Mouse (Mus musculus) neural tube, embryonic 11.5 days (tissue): ENCODE data around the gene Trim63. TPM values are rescaled to one million over a fixed set of nuclear protein-coding genes. Genes with fewer than 3 reads are reported as not detected.

Experiments
- ATAC-seq: fragments of 200-750 bp; cut with Nextera tagmentation; 2 replicates; pipeline ENCODE4 v1.8.0; 2017; ENCODE audit warnings: moderate number of reproducible peaks, mild to moderate bottlenecking, moderate TSS enrichment, moderate library complexity; ENCODE audit not compliant: insufficient read depth, low FRiP score, low TSS enrichment
- DNase-seq: peaks from one replicate; pipeline ENCODE4 v3.0.0-alpha.2; 2015; ENCODE audit warnings: low spot score
- H3K27ac ChIP-seq: fragments of 300-500 bp; sonication (generic); 2 replicates; pipeline ENCODE4 v1.5.1; 2014; ENCODE audit warnings: low read depth, mild to moderate bottlenecking, low read length
- H3K27me3 ChIP-seq: fragments of 300-500 bp; sonication (generic); 2 replicates; pipeline ENCODE4 v1.6.1; 2014; ENCODE audit warnings: mild to moderate bottlenecking, low read length, mixed read lengths; ENCODE audit not compliant: control insufficient read depth, insufficient read depth
- H3K36me3 ChIP-seq: fragments of 300-500 bp; sonication (generic); 2 replicates; pipeline ENCODE4 v1.6.1; 2014; ENCODE audit warnings: mild to moderate bottlenecking, low read length, moderate library complexity, mixed read lengths; ENCODE audit not compliant: control insufficient read depth, insufficient read depth
- H3K4me1 ChIP-seq: fragments of 300-500 bp; sonication (generic); 2 replicates; pipeline ENCODE4 v1.6.1; 2014; ENCODE audit warnings: low read length, mixed read lengths; ENCODE audit not compliant: control insufficient read depth, insufficient read depth
- H3K4me2 ChIP-seq: fragments of 300-500 bp; sonication (generic); 2 replicates; pipeline ENCODE4 v1.6.1; 2014; ENCODE audit warnings: low read depth, mild to moderate bottlenecking, moderate library complexity
- H3K4me3 ChIP-seq: fragments of 300-500 bp; sonication (generic); 2 replicates; pipeline ENCODE4 v1.5.1; 2014; ENCODE audit warnings: low read depth, low read length
- H3K9ac ChIP-seq: fragments of 300-500 bp; sonication (generic); 2 replicates; pipeline ENCODE4 v1.6.1; 2014; ENCODE audit warnings: mild to moderate bottlenecking, low read length
- H3K9me3 ChIP-seq: fragments of 300-500 bp; sonication (generic); 2 replicates; pipeline ENCODE4 v1.6.1; 2016; ENCODE audit warnings: low read length; ENCODE audit not compliant: control insufficient read depth
- WGBS: fragments of 180-500 bp; shearing (Covaris S2); extraction: QIAGEN DNeasy Blood & Tissue Kit; methylation state at CpG from one replicate; pipeline ENCODE4 v1.1.7; 2014; 5-methylcytosine and 5-hydroxymethylcytosine counted together
- polyA plus RNA-seq: library from polyadenylated mRNA; unstranded; fragments of >200 nt; fragmentation: Nextera tagmentation; extraction: Ambion mirVana; gene quantifications from 2 replicates; pipeline ENCODE4 v1.2.1, GENCODE M21; 2014

Trim63 gene
- polyA plus RNA-seq, 1 experiment from 2014 or later, result 1.6 TPM

DNA sequence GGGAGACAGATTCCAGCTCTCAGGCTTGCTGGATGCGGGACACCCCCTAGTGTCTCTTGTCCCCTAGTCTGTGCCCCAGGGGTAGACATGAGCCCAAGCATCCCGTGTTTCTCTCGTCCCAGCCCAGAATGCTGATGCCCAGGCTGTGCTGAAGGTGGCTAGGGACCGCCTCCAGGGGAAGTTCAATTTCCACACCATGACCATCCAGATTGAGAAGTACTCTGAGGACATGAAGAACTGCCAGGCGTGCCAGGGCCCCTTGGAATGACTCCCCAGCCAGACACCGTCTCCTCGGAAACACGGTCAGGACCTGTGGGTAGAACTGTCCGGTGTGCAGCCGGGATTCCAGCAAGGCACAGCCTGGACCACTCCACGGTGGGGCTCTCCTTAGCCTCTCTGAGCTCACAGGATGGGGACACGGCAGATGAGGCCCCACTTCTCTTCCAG is 37.4 kb downstream of the Trim63 start:
- Histone ChIP-seq H3K27ac (no peak overlapping the region), H3K4me2 (no peak overlapping the region), H3K36me3 (no peaks in the 10 kb centered on the region), H3K9me3 (no peaks in the 10 kb centered on the region), H3K4me1 (peaks cover 5% of the 10 kb centered on the region; the same call in 1 of the 2 replicates), H3K9ac (no peak overlapping the region), H3K4me3 (no peak overlapping the region), H3K27me3 (no peaks in the 10 kb centered on the region)
- ATAC-seq (no peak), DNase-seq (no peak)
- 63% methylated on average over 12 of the region's 12 CpGs for WGBS

DNA sequence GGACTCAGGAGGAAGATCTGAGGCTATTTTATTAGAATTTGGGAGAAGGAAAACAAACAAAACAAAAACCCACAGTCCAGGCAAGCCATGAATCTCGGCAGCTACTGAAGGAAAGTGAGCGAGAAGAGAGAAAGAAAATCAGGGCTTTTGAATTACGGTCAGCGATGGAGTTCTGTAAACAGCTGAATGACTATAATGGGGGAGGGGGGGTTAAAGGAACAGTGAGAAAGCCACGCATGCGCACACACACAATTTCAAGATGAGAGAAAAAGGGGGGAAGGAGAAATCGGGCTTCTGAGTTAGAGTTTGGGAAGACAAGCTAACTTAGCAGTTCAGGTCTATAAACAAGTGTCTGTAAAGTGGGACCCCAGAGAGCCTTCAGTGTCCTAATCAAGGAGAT is 38.0 kb downstream of the Trim63 start:
- H3K27me3 ChIP-seq, result no peaks in the 10 kb centered on the region
- no peak for ATAC-seq
- no peaks in the 10 kb centered on the region for H3K9me3 ChIP-seq
- no peak overlapping the region for H3K4me2 ChIP-seq
- no peak overlapping the region for H3K4me3 ChIP-seq
- no peak for DNase-seq
- peaks cover 5% of the 10 kb centered on the region; the same call in 1 of the 2 replicates for H3K4me1 ChIP-seq
- H3K9ac ChIP-seq, result no peak overlapping the region
- WGBS, result 76% methylated on average over 7 of the region's 7 CpGs
- no peak overlapping the region for H3K27ac ChIP-seq
- no peaks in the 10 kb centered on the region for H3K36me3 ChIP-seq

DNA sequence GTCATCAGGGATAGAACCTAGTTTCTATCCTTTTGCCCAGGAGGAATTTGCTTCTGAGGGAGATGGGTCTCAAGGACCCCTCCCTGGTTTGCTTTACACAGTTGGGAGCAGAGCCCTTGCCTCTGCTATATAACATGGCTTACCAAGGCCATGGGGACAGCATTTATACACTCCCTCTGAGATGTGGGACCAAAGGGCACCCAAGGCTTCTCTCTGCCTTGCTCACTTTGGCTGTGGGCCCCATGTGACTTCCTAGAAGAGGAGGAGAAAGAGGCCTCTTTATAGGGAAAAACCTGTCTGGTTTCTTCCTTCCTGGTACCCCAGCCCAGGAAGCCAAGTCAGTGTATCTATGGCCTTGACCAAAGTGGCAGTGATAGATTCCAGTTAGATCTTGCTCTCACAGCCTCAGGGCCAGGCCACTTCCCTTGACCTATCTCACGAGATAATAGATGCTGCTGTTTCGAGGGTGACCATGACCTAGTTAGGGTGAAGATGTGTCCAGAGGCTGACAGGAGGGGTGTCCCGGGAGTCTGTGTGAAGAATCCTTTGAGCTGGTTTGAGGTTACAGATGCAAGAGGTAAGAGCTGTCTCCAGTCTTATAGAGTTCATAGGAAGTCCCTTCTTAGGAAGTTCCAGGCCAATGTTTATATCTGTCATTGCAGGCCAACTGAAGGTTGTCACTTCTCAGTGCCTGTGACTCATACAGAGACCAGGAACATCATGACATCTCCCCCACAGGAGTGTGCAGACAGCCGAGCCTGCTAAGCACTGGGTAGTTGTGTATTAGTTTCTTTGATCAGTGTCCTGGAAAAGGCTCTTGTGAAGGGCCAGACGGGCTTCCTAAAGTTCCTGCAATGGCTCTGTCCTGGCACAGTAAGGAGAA is 38.8 kb downstream of the Trim63 start:
- WGBS, result 74% methylated on average over 5 of the region's 5 CpGs
- Histone ChIP-seq H3K27ac (no peak overlapping the region), H3K9ac (no peak overlapping the region), H3K36me3 (no peaks in the 10 kb centered on the region), H3K4me1 (peaks cover 5% of the 10 kb centered on the region; the same call in 1 of the 2 replicates), H3K4me3 (no peak overlapping the region), H3K27me3 (no peaks in the 10 kb centered on the region), H3K9me3 (no peaks in the 10 kb centered on the region), H3K4me2 (no peak overlapping the region)
- DNase-seq (no peak), ATAC-seq (no peak)

DNA sequence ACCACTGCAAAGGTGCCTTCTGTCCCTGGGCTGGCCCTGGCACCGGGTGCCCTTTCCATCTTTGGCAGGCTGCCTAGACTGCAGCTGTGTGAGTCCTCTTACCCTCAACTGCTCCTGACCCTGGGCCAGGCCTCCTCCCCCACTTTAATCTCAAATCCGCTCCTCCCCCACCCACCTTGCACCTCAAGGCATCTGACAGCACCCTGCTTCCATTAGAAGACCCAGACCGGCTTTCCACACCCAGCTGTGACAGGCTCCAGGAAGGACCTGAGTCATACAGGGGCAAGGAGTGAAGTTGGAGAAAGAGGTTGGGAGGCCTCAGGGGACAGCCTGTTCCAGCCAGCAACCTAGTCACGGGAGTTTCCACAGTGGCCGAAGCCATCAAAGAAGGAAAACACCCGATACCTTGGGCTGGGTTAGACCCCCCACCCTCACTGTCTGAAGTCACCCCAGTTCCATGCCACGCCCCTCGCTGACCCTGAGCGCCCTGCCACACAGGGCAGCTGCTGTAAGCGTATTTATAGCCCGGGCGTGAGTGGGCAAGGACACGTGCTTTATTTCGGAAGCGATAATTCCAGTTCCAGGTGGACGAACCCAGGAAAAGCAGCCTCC is 41.0 kb downstream of the Trim63 start:
- peaks cover 5% of the 10 kb centered on the region; the same call in 1 of the 2 replicates for H3K4me1 ChIP-seq
- H3K9ac ChIP-seq, result no peak overlapping the region
- 57% methylated on average over 15 of the region's 16 CpGs for WGBS
- no peak overlapping the region for H3K4me2 ChIP-seq
- H3K27me3 ChIP-seq, result no peaks in the 10 kb centered on the region
- DNase-seq (no peak), ATAC-seq (no peak)
- H3K36me3 ChIP-seq, result no peaks in the 10 kb centered on the region
- H3K4me3 ChIP-seq, result no peak overlapping the region
- H3K9me3 ChIP-seq, result no peaks in the 10 kb centered on the region
- H3K27ac ChIP-seq, result no peak overlapping the region

DNA sequence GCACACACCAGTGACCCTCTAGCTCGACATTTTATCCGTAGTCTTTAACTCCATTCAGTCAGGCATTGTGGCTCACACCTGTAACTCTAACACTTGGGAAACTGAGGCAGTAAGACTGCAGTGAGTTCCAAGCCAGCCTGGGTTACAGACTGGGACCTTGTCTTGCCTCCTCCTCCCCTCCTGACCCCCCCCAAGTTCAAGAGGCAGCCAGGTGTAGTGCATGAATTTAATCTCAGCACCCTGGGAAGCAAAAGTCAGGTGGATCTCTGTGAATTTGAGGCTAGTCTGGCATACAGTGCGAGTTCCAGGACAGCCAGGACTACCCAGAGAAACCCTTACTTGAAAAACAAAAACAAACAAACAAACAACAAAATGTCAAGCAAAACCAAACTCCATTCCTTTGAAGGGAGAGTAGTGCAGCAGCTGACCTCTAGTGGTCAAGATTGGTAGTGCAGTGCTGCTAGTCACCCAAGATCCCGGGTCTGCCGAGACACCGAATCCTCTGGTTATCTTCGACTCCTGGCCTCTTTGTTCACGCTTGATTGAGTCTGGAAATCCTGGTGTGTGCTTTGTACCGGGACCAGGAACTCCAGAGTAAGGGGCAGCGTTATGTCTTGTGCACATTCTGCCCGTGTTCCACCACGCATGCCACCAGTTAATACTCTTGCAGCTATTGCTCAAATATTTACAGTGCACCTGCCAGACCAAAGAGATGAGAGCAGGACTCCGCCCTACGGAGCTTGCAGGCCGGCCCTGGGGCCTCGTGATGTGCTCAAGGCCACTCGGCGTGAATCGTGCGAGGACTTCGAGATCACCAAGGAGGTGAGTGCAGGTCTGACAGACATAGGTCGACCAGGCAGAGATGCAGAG is 41.9 kb downstream of the Trim63 start:
- H3K9me3 ChIP-seq, result no peaks in the 10 kb centered on the region
- H3K9ac ChIP-seq, result 0 out of 2 replicates have a peak overlapping the region, but pooled peaks have one; percentile 9
- no peaks in the 10 kb centered on the region for H3K36me3 ChIP-seq
- ATAC-seq (no peak), DNase-seq (peak; percentile 69)
- no peak overlapping the region for H3K27ac ChIP-seq
- H3K4me3 ChIP-seq, result no peak overlapping the region
- H3K27me3 ChIP-seq, result no peaks in the 10 kb centered on the region
- H3K4me1 ChIP-seq, result 0 out of 2 replicates have a peak, but pooled peaks cover under 1% of the 10 kb centered on the region
- WGBS, result 22% methylated on average over 22 of the region's 22 CpGs
- H3K4me2 ChIP-seq, result peak overlapping the region; percentile 9; the same call in 1 of the 2 replicates

DNA sequence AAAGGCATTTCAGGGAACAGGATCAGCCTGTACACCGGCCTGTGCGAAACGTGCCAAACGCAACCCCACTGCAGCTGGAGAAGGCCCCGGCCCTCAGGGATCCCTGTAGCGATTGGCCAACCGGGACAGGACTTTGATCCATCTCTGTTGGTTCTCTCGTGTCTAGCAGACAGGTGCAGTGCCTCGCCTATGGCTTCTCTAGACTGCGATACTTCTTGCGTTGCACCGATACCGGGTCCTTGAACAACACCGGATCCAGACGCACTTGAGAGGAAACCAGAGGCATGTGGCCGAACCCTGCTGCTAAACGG is 42.5 kb downstream of the Trim63 start:
- no peak for ATAC-seq
- Histone ChIP-seq H3K27ac (no peak overlapping the region), H3K4me3 (no peak overlapping the region), H3K36me3 (no peaks in the 10 kb centered on the region), H3K4me2 (no peak overlapping the region), H3K4me1 (no peaks in the 10 kb centered on the region), H3K27me3 (no peaks in the 10 kb centered on the region), H3K9me3 (no peaks in the 10 kb centered on the region), H3K9ac (no peak overlapping the region)
- no peak for DNase-seq
- 48% methylated on average over 17 of the region's 17 CpGs for WGBS

DNA sequence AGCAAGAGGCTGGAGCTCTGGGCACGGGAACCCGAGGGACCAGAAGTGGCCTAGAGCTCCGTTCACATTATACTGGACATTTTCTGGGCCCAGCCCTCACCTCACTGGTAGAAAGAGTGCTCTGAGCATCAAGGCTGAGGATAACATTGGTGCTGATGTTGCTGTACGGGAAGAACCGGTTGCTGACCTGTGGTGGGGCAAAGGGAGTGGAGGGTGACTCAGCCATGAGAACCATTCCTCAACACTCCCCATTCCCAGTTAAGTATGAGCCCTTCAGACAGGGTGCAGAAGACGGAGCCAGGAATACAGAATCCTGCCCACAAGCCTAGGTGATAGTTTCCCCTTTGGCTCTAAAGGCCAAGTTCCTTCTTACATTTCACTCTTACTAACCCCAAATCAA is 44.7 kb downstream of the Trim63 start:
- no peaks in the 10 kb centered on the region for H3K27me3 ChIP-seq
- 85% methylated on average over 6 of the region's 6 CpGs for WGBS
- DNase-seq (no peak), ATAC-seq (no peak)
- no peaks in the 10 kb centered on the region for H3K9me3 ChIP-seq
- no peaks in the 10 kb centered on the region for H3K36me3 ChIP-seq
- H3K4me2 ChIP-seq, result no peak overlapping the region
- no peaks in the 10 kb centered on the region for H3K4me1 ChIP-seq
- no peak overlapping the region for H3K9ac ChIP-seq
- no peak overlapping the region for H3K27ac ChIP-seq
- H3K4me3 ChIP-seq, result no peak overlapping the region

DNA sequence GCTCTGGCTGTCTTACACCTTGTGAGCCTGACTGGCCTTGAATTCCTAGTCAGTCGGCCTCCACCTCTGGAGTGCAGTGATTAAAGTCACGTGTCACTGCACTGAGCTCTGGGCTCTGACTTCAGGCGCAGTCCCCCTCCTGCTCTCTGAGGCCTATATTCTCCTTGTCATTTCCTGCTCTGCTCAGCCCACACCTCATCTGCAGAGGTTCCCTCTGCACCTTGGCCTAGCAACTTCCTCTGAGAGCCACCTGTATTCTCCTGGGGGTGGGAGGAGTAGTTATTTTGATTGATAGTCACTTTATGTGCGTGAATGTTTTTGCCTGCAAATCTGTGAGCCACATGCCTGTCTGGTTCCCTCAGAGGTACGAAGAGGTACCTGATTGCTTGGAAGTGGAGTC is 46.3 kb downstream of the Trim63 start:
- Histone ChIP-seq H3K4me1 (no peaks in the 10 kb centered on the region), H3K9me3 (no peaks in the 10 kb centered on the region), H3K9ac (no peak overlapping the region), H3K27ac (no peak overlapping the region), H3K27me3 (no peaks in the 10 kb centered on the region), H3K4me2 (no peak overlapping the region), H3K4me3 (no peak overlapping the region), H3K36me3 (no peaks in the 10 kb centered on the region)
- DNase-seq (no peak), ATAC-seq (no peak)
- 51% methylated on average over 5 of the region's 5 CpGs for WGBS
